Mouse (Mus musculus) layer of hippocampus, adult 8-10 months (tissue): ENCODE results near the gene Otud4. TPM values are rescaled to one million over a fixed set of nuclear protein-coding genes. Genes with fewer than 3 reads are reported as not detected.
A peak's percentile ranks its signal among the peaks of the same experiment; 100 is the strongest.
"Not testable (repeated sequence)": the region's sequence is repeated elsewhere in the genome, so short reads cannot be mapped to it uniquely, and the experiment has no call there.

Experiments
- DNase-seq, 2 experiments: peaks; one replicate each; pipeline ENCODE4 v3.0.0; 2022; ENCODE audit warnings: low spot score in 2 of 2
- total RNA-seq, 4 experiments: library from RNA; stranded (reverse); gene quantifications; 2 replicates each; pipeline ENCODE4 v1.2.4; 2022

The Otud4 gene
- total RNA-seq, 4 experiments from 2014 or later: 35.0 to 50.4 (median 47.2) TPM

GRCm38 (mm10) chr8:79638001-79638706, 1.3 kb upstream of the Otud4 start:
- no peak for DNase-seq

- DNase-seq: peak; percentile 98 to 99
These were observed 490 bp upstream of the Otud4 start for GRCm38 (mm10) chr8:79638707-79639549.

GRCm38 (mm10) chr8:79641119-79641518, 1.7 kb downstream of the Otud4 start:
- no peak for DNase-seq

- DNase-seq: no peak
These were observed 10.2 kb downstream of the Otud4 start for GRCm38 (mm10) chr8:79649569-79649968.

- no peak for DNase-seq
These were observed 10.9 kb downstream of the Otud4 start for GRCm38 (mm10) chr8:79650158-79650814.

GRCm38 (mm10) chr8:79653736-79654135, 14.3 kb downstream of the Otud4 start:
- DNase-seq: no peak

- not testable (repeated sequence) for DNase-seq
These were observed 19.3 kb downstream of the Otud4 start for GRCm38 (mm10) chr8:79658715-79659114.

- DNase-seq: no peak
These were observed 37.0 kb downstream of the Otud4 start for GRCm38 (mm10) chr8:79676461-79676860.

GRCm38 (mm10) chr8:79679005-79679404, 39.6 kb downstream of the Otud4 start:
- no peak for DNase-seq

- DNase-seq: not testable (repeated sequence)
These were observed 40.7 kb downstream of the Otud4 start for GRCm38 (mm10) chr8:79680083-79680482.

- no peak for DNase-seq
These were observed 41.1 kb downstream of the Otud4 start for GRCm38 (mm10) chr8:79680555-79680954.

- no peak for DNase-seq
These were observed 41.5 kb downstream of the Otud4 start for GRCm38 (mm10) chr8:79680965-79681364.

GRCm38 (mm10) chr8:79685927-79686326, 46.5 kb downstream of the Otud4 start:
- not testable (repeated sequence) for DNase-seq

- DNase-seq: no peak
These were observed 53.1 kb downstream of the Otud4 start for GRCm38 (mm10) chr8:79692531-79692930.

GRCm38 (mm10) chr8:79706687-79707086, 67.3 kb downstream of the Otud4 start:
- no peak for DNase-seq

GRCm38 (mm10) chr8:79711064-79711961, 71.9 kb downstream of the Otud4 start, which contains the start of the genes Abce1 and Anapc10:
Gene Abce1, minus strand, starts transcription at chr8:79711740.
Gene Anapc10, plus strand, starts transcription at chr8:79711820.
- DNase-seq: peak; percentile 94 to 99

GRCm38 (mm10) chr8:79712676-79713075, 73.3 kb downstream of the Otud4 start:
- DNase-seq: no peak

- no peak for DNase-seq
These were observed 82.1 kb downstream of the Otud4 start for GRCm38 (mm10) chr8:79721537-79721936.

- DNase-seq: no peak
These were observed 83.9 kb downstream of the Otud4 start for GRCm38 (mm10) chr8:79723308-79723707.

GRCm38 (mm10) chr8:79724589-79724988, 85.2 kb downstream of the Otud4 start:
- DNase-seq: no peak
